Mouse (Mus musculus) brain, adult 2 months (tissue): ENCODE measurements at regions not wholly inside any gene's neighbourhood (a gene's known extent, or its start where the extent isn't known, plus 50 kb on each side); places are given as distances from the start of the nearest gene placed in this dataset.

Experiments used
- DNase-seq: peaks from one replicate; pipeline ENCODE4 v3.0.0; 2011; ENCODE audit warnings: low read depth, low spot score

- peak; percentile 9 for DNase-seq
Observed at GRCm38 (mm10) chr13:93564902-93565301, 65.3 kb upstream of the Jmy start.

GRCm38 (mm10) chr13:93564091-93564490 lies 64.5 kb upstream of the Jmy start:
- peak; percentile 47 for DNase-seq

- DNase-seq = peak; percentile 47
Observed at GRCm38 (mm10) chr13:93560282-93560681, 60.7 kb upstream of the Jmy start.

GRCm38 (mm10) chr13:93558603-93559002 lies 59.0 kb upstream of the Jmy start:
- no peak for DNase-seq

- no peak for DNase-seq
Observed at GRCm38 (mm10) chr13:93556119-93556518, 56.5 kb upstream of the Jmy start.

- DNase-seq = no peak
Observed at GRCm38 (mm10) chr13:93554901-93555300, 55.3 kb upstream of the Jmy start.

GRCm38 (mm10) chr13:93553932-93554331 lies 54.3 kb upstream of the Jmy start:
- DNase-seq = no peak

- no peak for DNase-seq
Observed at GRCm38 (mm10) chr13:93553271-93553670, 53.7 kb upstream of the Jmy start.

- peak; percentile 48 for DNase-seq
Observed at GRCm38 (mm10) chr13:93550311-93550710, 50.7 kb upstream of the Jmy start.
